Mouse (Mus musculus): ENCODE measurements at regions not wholly inside any gene's neighbourhood (a gene's known extent, or its start where the extent isn't known, plus 50 kb on each side); places are given as distances from the start of the nearest gene placed in this dataset.

- TF ChIP-seq CTCF (IDR thresholded peaks at IDR 0.05; ENCODE audit: control insufficient read depth, insufficient read depth, low read length) (0 out of 2 replicates have a peak, but pooled peaks have one; percentile 21), POLR2A (IDR thresholded peaks at IDR 0.05; ENCODE audit: borderline replicate concordance, control insufficient read depth, low read depth, low read length) (no peak)
Observed at GRCm38 (mm10) chr9:71358961-71359360, 126.8 kb downstream of the Polr2m start.

Data from bone marrow, adult 2 months (tissue).